Mouse (Mus musculus) ES-Bruce4 (cell line): ENCODE results near the gene Kcnn4.
A peak's percentile ranks its signal among the peaks of the same experiment; 100 is the strongest.

ENCODE experiments used
- CTCF ChIP-seq: IDR thresholded peaks from one replicate; pipeline ENCODE4 v1.8.1; 2011; ENCODE audit warnings: low read depth, low read length
- POLR2A ChIP-seq: IDR thresholded peaks from one replicate; pipeline ENCODE4 v1.8.1; 2011; ENCODE audit warnings: low read length; ENCODE audit not compliant: insufficient read depth

GRCm38 (mm10) chr7:24377091-24377865 is 7.2 kb downstream of the Kcnn4 start:
- TF ChIP-seq CTCF, result peak; percentile 51
- no peak for TF ChIP-seq POLR2A
